Mouse (Mus musculus): ENCODE measurements at regions not wholly inside any gene's neighbourhood (a gene's known extent, or its start where the extent isn't known, plus 50 kb on each side); places are given as distances from the start of the nearest gene placed in this dataset.
A peak's percentile ranks its signal among the peaks of the same experiment; 100 is the strongest.

DNA sequence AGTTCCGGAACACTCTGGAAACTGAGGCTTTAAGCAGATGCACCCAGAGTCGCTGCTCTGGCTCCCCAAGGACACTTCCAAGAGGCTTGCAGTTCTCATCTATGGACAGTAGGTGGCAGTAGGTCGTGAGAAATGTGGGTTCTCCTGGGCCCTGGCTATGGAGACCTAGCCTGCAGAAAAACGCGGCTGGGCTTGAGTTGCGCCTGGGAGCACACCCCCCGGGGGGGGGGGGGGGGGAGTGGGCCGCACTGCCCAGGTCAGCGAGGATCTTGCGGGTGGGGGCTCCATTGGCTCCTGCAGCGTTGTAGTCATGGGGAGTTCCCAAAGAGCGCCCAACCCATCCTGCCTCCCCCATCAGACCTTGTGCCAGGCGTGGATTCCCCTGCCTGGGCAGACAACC lies 473.3 kb downstream of the Insc start:
- H3K27me3 ChIP-seq (ENCODE audit: control insufficient read depth, insufficient read depth, low read length) = no peaks in the 10 kb centered on the region
- WGBS = under 1% methylated on average over 11 of the region's 13 CpGs
- ATAC-seq (ENCODE audit: insufficient number of reproducible peaks, insufficient read depth, low FRiP score, low read depth) = peak; percentile 96
- peak overlapping the region; percentile 59 for H3K4me2 ChIP-seq (replicated peaks; ENCODE audit: low read depth, low read length)
- no peaks in the 10 kb centered on the region for H3K36me3 ChIP-seq (ENCODE audit: control insufficient read depth, insufficient read depth, low read length)
- H3K9me3 ChIP-seq (ENCODE audit: control insufficient read depth, low read depth, low read length) = no peaks in the 10 kb centered on the region
- H3K9ac ChIP-seq (replicated peaks; ENCODE audit: low read depth, low read length) = no peak overlapping the region
- peaks cover 10% of the 10 kb centered on the region; the same call in 1 of the 2 replicates for H3K4me1 ChIP-seq (ENCODE audit: control insufficient read depth, insufficient read depth, low read length)
- peak overlapping the region; percentile 22; the same call in 1 of the 2 replicates for H3K4me3 ChIP-seq (ENCODE audit: low read depth, low read length)
- no peak overlapping the region for H3K27ac ChIP-seq (ENCODE audit: low read length)

DNA sequence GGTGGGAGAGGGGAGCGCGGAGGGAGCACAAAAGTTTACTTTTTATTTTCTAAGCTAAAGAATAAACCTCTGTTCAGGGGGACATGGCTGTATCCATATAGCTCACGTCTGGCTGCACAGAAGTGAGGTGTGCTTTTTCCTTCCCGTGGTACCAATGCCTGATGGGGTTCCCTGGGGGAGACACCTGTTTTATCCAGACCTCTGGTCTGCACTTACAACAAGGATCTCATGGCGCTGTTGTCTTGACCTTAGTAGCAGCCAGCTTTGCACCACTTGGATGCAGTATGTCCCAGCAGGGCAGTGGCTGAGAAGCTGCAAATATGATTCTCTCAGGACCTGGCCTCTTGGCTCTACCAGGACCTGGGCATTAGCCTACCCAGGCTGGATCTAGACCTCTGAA lies 473.8 kb downstream of the Insc start:
- no peaks in the 10 kb centered on the region for H3K36me3 ChIP-seq (ENCODE audit: control insufficient read depth, insufficient read depth, low read length)
- peak overlapping the region; percentile 59 for H3K4me2 ChIP-seq (replicated peaks; ENCODE audit: low read depth, low read length)
- H3K9ac ChIP-seq (replicated peaks; ENCODE audit: low read depth, low read length) = no peak overlapping the region
- 0 out of 2 replicates have a peak, but pooled peaks have one; percentile 34 for ATAC-seq (ENCODE audit: insufficient number of reproducible peaks, insufficient read depth, low FRiP score, low read depth)
- H3K9me3 ChIP-seq (ENCODE audit: control insufficient read depth, low read depth, low read length) = no peaks in the 10 kb centered on the region
- H3K27me3 ChIP-seq (ENCODE audit: control insufficient read depth, insufficient read depth, low read length) = no peaks in the 10 kb centered on the region
- 3% methylated on average over 5 of the region's 5 CpGs for WGBS
- peak overlapping the region; percentile 22; the same call in 1 of the 2 replicates for H3K4me3 ChIP-seq (ENCODE audit: low read depth, low read length)
- no peak overlapping the region for H3K27ac ChIP-seq (ENCODE audit: low read length)
- peaks cover 10% of the 10 kb centered on the region; the same call in 1 of the 2 replicates for H3K4me1 ChIP-seq (ENCODE audit: control insufficient read depth, insufficient read depth, low read length)

DNA sequence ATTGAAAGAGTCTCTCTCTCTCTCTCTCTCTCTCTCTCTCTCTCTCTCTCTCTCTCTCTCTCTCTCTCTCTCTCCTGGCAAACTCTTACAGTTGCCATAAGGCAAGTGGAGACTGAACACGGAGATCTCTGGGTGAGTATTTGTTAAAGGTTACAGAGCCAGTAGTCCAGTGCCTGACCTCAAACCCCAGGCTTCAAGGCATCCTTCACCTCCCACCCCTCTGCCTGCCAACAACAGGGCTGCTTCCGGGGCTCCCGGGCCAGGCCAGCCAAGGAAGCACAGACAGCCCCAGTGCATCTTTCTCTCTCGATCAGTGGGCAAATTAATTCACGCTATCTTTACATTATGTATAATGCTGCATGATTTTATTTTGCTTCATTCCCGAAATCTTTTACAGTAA lies 474.2 kb downstream of the Insc start:
- H3K27ac ChIP-seq (ENCODE audit: low read length) = no peak overlapping the region
- ATAC-seq (ENCODE audit: insufficient number of reproducible peaks, insufficient read depth, low FRiP score, low read depth) = no peak
- WGBS = 43% methylated on average over 6 of the region's 6 CpGs
- H3K4me1 ChIP-seq (ENCODE audit: control insufficient read depth, insufficient read depth, low read length) = peaks cover 10% of the 10 kb centered on the region; the same call in 1 of the 2 replicates
- no peak overlapping the region for H3K4me3 ChIP-seq (ENCODE audit: low read depth, low read length)
- no peaks in the 10 kb centered on the region for H3K36me3 ChIP-seq (ENCODE audit: control insufficient read depth, insufficient read depth, low read length)
- no peak overlapping the region for H3K9ac ChIP-seq (replicated peaks; ENCODE audit: low read depth, low read length)
- no peaks in the 10 kb centered on the region for H3K27me3 ChIP-seq (ENCODE audit: control insufficient read depth, insufficient read depth, low read length)
- no peaks in the 10 kb centered on the region for H3K9me3 ChIP-seq (ENCODE audit: control insufficient read depth, low read depth, low read length)
- no peak overlapping the region for H3K4me2 ChIP-seq (replicated peaks; ENCODE audit: low read depth, low read length)

DNA sequence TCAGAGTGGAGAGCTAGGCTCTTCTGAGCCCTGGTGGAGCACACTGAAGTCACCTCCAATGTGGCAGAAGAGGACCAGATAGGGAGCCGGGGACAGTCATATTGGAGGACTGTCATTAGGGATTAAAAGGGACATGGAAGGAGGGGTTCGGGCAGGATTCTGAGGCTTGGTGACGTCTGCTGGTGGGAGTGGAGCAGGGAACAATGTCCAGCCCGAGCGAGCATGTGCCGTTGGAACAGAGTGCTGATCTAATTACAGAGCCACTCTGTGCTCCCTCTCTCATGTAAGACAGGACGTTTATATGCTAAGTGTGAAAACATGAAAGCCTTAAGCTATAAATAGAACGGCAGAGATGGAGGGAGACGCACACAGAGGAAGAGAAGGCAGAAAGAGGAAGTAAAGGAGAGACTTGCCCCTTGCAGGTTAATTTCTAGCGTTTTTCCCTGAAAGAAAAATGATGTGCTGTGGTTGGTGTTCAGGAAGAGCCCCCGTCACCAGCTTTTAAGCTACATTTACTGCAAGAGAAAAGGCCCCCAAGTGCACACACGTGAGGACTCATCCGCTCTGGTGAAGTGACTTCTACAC lies 475.2 kb downstream of the Insc start:
- H3K9me3 ChIP-seq (ENCODE audit: control insufficient read depth, low read depth, low read length) = no peaks in the 10 kb centered on the region
- H3K36me3 ChIP-seq (ENCODE audit: control insufficient read depth, insufficient read depth, low read length) = no peaks in the 10 kb centered on the region
- no peak overlapping the region for H3K4me2 ChIP-seq (replicated peaks; ENCODE audit: low read depth, low read length)
- 36% methylated on average over 13 of the region's 13 CpGs for WGBS
- no peak overlapping the region for H3K9ac ChIP-seq (replicated peaks; ENCODE audit: low read depth, low read length)
- peaks cover 10% of the 10 kb centered on the region; the same call in 1 of the 2 replicates for H3K4me1 ChIP-seq (ENCODE audit: control insufficient read depth, insufficient read depth, low read length)
- no peak overlapping the region for H3K4me3 ChIP-seq (ENCODE audit: low read depth, low read length)
- no peak overlapping the region for H3K27ac ChIP-seq (ENCODE audit: low read length)
- ATAC-seq (ENCODE audit: insufficient number of reproducible peaks, insufficient read depth, low FRiP score, low read depth) = no peak
- H3K27me3 ChIP-seq (ENCODE audit: control insufficient read depth, insufficient read depth, low read length) = no peaks in the 10 kb centered on the region

DNA sequence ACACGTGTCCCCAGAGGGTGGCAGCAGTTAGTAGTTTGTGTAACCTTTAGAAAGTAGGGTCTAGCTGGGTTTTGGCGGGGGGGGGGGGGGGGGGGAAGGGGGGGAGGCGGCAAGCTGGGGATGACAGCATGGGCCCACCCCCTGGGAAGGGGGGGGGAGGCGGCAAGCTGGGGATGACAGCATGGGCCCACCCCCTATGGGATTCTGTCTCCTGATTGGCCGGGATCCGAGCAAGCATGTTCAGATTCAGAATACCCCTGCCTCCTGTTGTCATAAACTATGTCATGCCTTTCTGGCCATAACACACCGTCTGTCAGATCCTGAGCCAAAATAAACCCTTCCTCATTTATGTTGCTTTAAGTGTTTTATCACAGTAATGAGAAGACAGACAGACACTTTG lies 479.1 kb downstream of the Insc start:
- H3K9me3 ChIP-seq (ENCODE audit: control insufficient read depth, low read depth, low read length) = no peaks in the 10 kb centered on the region
- no peaks in the 10 kb centered on the region for H3K27me3 ChIP-seq (ENCODE audit: control insufficient read depth, insufficient read depth, low read length)
- H3K9ac ChIP-seq (replicated peaks; ENCODE audit: low read depth, low read length) = no peak overlapping the region
- ATAC-seq (ENCODE audit: insufficient number of reproducible peaks, insufficient read depth, low FRiP score, low read depth) = no peak
- H3K36me3 ChIP-seq (ENCODE audit: control insufficient read depth, insufficient read depth, low read length) = no peaks in the 10 kb centered on the region
- no peak overlapping the region for H3K4me3 ChIP-seq (ENCODE audit: low read depth, low read length)
- H3K4me1 ChIP-seq (ENCODE audit: control insufficient read depth, insufficient read depth, low read length) = peaks cover 5% of the 10 kb centered on the region; the same call in 1 of the 2 replicates
- no peak overlapping the region for H3K27ac ChIP-seq (ENCODE audit: low read length)
- WGBS = 56% methylated on average over 5 of the region's 7 CpGs
- no peak overlapping the region for H3K4me2 ChIP-seq (replicated peaks; ENCODE audit: low read depth, low read length)

DNA sequence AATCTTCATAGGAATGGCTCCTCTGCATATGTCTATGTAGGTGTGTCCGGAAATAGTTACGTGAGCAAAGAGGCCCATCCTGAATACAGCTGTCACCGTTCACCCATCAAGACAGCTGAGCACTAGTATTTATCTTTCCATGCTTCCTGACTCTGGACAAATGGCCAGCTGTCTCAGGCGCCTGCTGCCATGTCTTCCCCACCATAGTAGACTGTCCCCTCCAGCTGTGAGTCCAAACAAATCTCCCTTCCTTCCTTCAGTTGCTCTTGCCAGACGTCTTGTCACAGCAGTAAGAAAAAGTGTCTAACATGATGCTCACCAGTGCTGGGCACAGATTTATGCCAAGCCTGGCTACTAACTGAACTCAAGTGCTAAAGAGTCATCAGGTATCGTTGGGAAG lies 487.0 kb downstream of the Insc start:
- WGBS = 66% methylated on average over 6 of the region's 6 CpGs
- no peaks in the 10 kb centered on the region for H3K27me3 ChIP-seq (ENCODE audit: control insufficient read depth, insufficient read depth, low read length)
- H3K9me3 ChIP-seq (ENCODE audit: control insufficient read depth, low read depth, low read length) = no peaks in the 10 kb centered on the region
- H3K4me3 ChIP-seq (ENCODE audit: low read depth, low read length) = no peak overlapping the region
- H3K4me2 ChIP-seq (replicated peaks; ENCODE audit: low read depth, low read length) = no peak overlapping the region
- H3K4me1 ChIP-seq (ENCODE audit: control insufficient read depth, insufficient read depth, low read length) = peaks cover 4% of the 10 kb centered on the region
- H3K27ac ChIP-seq (ENCODE audit: low read length) = no peak overlapping the region
- no peaks in the 10 kb centered on the region for H3K36me3 ChIP-seq (ENCODE audit: control insufficient read depth, insufficient read depth, low read length)
- no peak for ATAC-seq (ENCODE audit: insufficient number of reproducible peaks, insufficient read depth, low FRiP score, low read depth)
- H3K9ac ChIP-seq (replicated peaks; ENCODE audit: low read depth, low read length) = no peak overlapping the region

DNA sequence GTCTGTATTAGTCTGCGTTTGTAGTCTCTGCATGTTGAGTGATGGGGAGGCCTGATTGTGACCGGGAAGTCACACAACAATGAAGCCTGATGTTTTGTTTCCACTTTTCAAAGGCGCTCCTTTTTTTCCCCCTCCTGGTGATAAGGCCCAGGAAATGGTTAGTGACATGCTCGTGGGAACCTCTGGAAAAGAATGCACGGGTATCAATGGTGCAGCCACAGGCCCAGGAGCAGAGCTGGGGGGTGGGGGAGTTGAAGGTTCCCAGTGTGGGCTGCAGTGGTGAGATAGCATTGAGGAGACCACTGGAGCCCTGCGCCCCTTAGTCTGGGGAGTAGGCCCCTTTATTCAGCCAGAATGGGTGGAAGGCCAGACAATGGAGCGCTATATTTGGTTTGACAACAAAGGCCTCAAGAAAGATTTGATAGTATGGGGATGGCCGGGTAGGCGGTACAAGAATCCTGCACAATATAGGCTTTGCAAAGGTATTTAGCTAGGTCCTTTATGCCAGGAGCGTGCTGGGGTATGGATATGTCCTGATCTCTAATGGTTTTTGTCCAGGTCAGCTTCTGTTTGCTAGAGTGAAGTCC lies 490.4 kb downstream of the Insc start:
- Histone ChIP-seq H3K4me3 (ENCODE audit: low read depth, low read length) (no peak overlapping the region), H3K36me3 (ENCODE audit: control insufficient read depth, insufficient read depth, low read length) (no peaks in the 10 kb centered on the region), H3K4me2 (replicated peaks; ENCODE audit: low read depth, low read length) (no peak overlapping the region), H3K27me3 (ENCODE audit: control insufficient read depth, insufficient read depth, low read length) (no peaks in the 10 kb centered on the region), H3K4me1 (ENCODE audit: control insufficient read depth, insufficient read depth, low read length) (peaks cover 4% of the 10 kb centered on the region), H3K9ac (replicated peaks; ENCODE audit: low read depth, low read length) (no peak overlapping the region), H3K9me3 (ENCODE audit: control insufficient read depth, low read depth, low read length) (no peaks in the 10 kb centered on the region), H3K27ac (ENCODE audit: low read length) (no peak overlapping the region)
- WGBS = 45% methylated on average over 10 of the region's 10 CpGs
- ATAC-seq (ENCODE audit: insufficient number of reproducible peaks, insufficient read depth, low FRiP score, low read depth) = no peak

DNA sequence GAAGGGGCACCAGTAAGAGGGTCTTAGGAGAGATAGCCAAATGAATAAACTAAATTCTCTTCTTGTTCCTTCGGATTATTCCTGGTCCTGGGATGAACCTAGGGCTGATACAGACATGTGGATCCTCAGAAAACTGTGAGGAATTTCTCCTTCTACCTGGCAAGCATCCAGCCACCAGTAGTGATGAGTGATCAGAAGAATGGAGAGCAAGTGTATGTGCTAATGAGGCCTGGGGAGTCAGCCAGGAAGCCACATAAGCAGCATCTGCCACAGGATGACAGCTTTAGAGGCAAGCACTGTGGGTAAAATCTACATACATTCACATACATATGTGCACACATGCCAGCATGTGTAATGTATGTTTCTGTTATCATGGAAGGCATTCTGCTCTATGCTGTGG lies 493.6 kb downstream of the Insc start:
- 90% methylated on average over 1 of the region's 1 CpGs for WGBS
- Histone ChIP-seq H3K4me1 (ENCODE audit: control insufficient read depth, insufficient read depth, low read length) (peaks cover 4% of the 10 kb centered on the region), H3K27ac (ENCODE audit: low read length) (no peak overlapping the region), H3K9me3 (ENCODE audit: control insufficient read depth, low read depth, low read length) (no peaks in the 10 kb centered on the region), H3K9ac (replicated peaks; ENCODE audit: low read depth, low read length) (no peak overlapping the region), H3K27me3 (ENCODE audit: control insufficient read depth, insufficient read depth, low read length) (no peaks in the 10 kb centered on the region), H3K4me2 (replicated peaks; ENCODE audit: low read depth, low read length) (no peak overlapping the region), H3K4me3 (ENCODE audit: low read depth, low read length) (no peak overlapping the region), H3K36me3 (ENCODE audit: control insufficient read depth, insufficient read depth, low read length) (no peaks in the 10 kb centered on the region)
- no peak for ATAC-seq (ENCODE audit: insufficient number of reproducible peaks, insufficient read depth, low FRiP score, low read depth)

Measured in stomach, embryonic 14.5 days (tissue).